Comparison of ENCODE assay signal across 23 mouse cellular contexts in the genomic region with DNA sequence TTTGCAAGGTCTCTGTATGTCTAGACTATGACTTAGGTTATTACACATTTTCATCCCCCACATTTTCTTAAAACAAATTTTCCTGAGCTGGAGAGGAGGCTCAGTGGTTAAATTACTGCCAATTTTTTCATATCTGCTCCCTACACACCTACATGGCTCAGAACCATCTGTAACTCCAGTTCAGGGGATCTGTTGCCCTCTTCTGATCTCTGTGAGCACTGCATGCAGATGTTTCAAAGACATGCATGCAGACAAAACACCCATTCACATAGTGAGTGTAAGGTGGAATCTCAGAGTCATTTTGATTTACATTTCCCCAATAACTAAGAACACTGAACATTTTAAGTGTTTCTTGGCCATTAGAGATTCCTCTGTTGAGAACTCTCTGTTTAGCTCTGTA. TPM values are rescaled to one million over a fixed set of nuclear protein-coding genes. Genes with fewer than 3 reads are reported as not detected.
DNase-seq lines count a peak whose midpoint lies in the region; ATAC-seq and TF ChIP-seq lines count a peak whose summit lies in the region.
"Had no signal": no experiment of that assay in that cellular context is flagged by ENCODE, and none has a peak within 500 bp of the region (broad histone marks: within the 10 kb centered on the region; RNA-seq: fewer than 3 reads in every experiment).

No protein-coding gene starts in this region.

- H3K4me1 ChIP-seq in heart, postnatal 0 days (ENCODE audit: control insufficient read depth, insufficient read depth) = no peaks in the 10 kb centered on the region
- H3K4me1 ChIP-seq in liver, postnatal 0 days (ENCODE audit: insufficient read depth) = no peaks in the 10 kb centered on the region
- H3K4me1 ChIP-seq: forebrain, embryonic 15.5 days; neural tube, embryonic 13.5 days had no signal

- no peak for ATAC-seq in heart, postnatal 0 days (ENCODE audit: insufficient read depth, low read depth)
- no peak for ATAC-seq in liver, postnatal 0 days
- ATAC-seq: forebrain, embryonic 15.5 days; hindbrain, postnatal 0 days had no signal

- no peak overlapping the region for H3K4me3 ChIP-seq in heart, postnatal 0 days (ENCODE audit: low read depth, low read length)
- H3K4me3 ChIP-seq in liver, postnatal 0 days (ENCODE audit: low read depth, low read length) = no peak overlapping the region
- H3K4me3 ChIP-seq: forebrain, embryonic 15.5 days; neural tube, embryonic 13.5 days had no signal

- no peak for DNase-seq in heart, postnatal 0 days (ENCODE audit: low spot score)
- no peak for DNase-seq in heart, postnatal 10 days
- no peak for DNase-seq in liver, postnatal 0 days
- no peak for DNase-seq in liver
- DNase-seq in ES-CJ7 (ENCODE audit: low read depth, low spot score) = peak; percentile 32
- DNase-seq in embryo, embryonic 10.5 days (ENCODE audit: low spot score) = peak; percentile 22
- DNase-seq in testis, postnatal 10 days (ENCODE audit: low spot score) = no peak
- no peak for DNase-seq in B cell, adult 2 months
- DNase-seq: heart, postnatal 36 days; kidney, postnatal 25 days; right cerebral cortex, postnatal 25 days had no signal

- no peaks in the 10 kb centered on the region for H3K27me3 ChIP-seq in heart, postnatal 0 days (ENCODE audit: control insufficient read depth, insufficient read depth, low read length)
- H3K27me3 ChIP-seq in liver, postnatal 0 days (ENCODE audit: insufficient read depth, low read length) = no peaks in the 10 kb centered on the region
- H3K27me3 ChIP-seq: forebrain, embryonic 15.5 days; neural tube, embryonic 13.5 days had no signal

- H3K36me3 ChIP-seq in heart, postnatal 0 days (replicated peaks; ENCODE audit: control insufficient read depth, insufficient read depth, low read length) = no peaks in the 10 kb centered on the region
- H3K36me3 ChIP-seq in liver, postnatal 0 days (replicated peaks; ENCODE audit: insufficient read depth, low read length) = no peaks in the 10 kb centered on the region
- H3K36me3 ChIP-seq: forebrain, embryonic 15.5 days; neural tube, embryonic 13.5 days had no signal

- intact Hi-C loops in heart, postnatal 10 days (cut with DNase I) = no loop called here

- no peaks in the 10 kb centered on the region for H3K9me3 ChIP-seq in heart, postnatal 0 days (replicated peaks; ENCODE audit: control insufficient read depth, low read length)
- no peaks in the 10 kb centered on the region for H3K9me3 ChIP-seq in liver, postnatal 0 days (ENCODE audit: low read length)
- H3K9me3 ChIP-seq: forebrain, embryonic 15.5 days; neural tube, embryonic 13.5 days had no signal

- no peak overlapping the region for H3K4me2 ChIP-seq in heart, postnatal 0 days (ENCODE audit: low read depth, low read length)
- no peak overlapping the region for H3K4me2 ChIP-seq in liver, postnatal 0 days (ENCODE audit: low read depth, low read length)
- H3K4me2 ChIP-seq: forebrain, embryonic 15.5 days; liver, embryonic 11.5 days; neural tube, embryonic 13.5 days had no signal

- TF ChIP-seq EP300 in heart, postnatal 0 days (IDR thresholded peaks at IDR 0.05; ENCODE audit: low read depth) = no peak
- TF ChIP-seq EP300 in liver, postnatal 0 days (IDR thresholded peaks at IDR 0.05; ENCODE audit: low read depth) = no peak

- H3K9ac ChIP-seq in heart, postnatal 0 days (replicated peaks; ENCODE audit: low read depth, low read length) = no peak overlapping the region
- H3K9ac ChIP-seq in liver, postnatal 0 days (replicated peaks) = no peak overlapping the region
- H3K9ac ChIP-seq: forebrain, embryonic 15.5 days; neural tube, embryonic 13.5 days had no signal

- H3K27ac ChIP-seq in heart, postnatal 0 days (ENCODE audit: low read depth) = no peak overlapping the region
- H3K27ac ChIP-seq in liver, postnatal 0 days (ENCODE audit: low read depth) = no peak overlapping the region
- H3K27ac ChIP-seq: forebrain, embryonic 15.5 days; hindbrain, postnatal 0 days; macrophage; neural tube, embryonic 13.5 days had no signal

- peak; percentile 27 for TF ChIP-seq CTCF in heart, postnatal 0 days (IDR thresholded peaks at IDR 0.05; ENCODE audit: low read depth)
- TF ChIP-seq CTCF in liver, postnatal 0 days (IDR thresholded peaks at IDR 0.05; ENCODE audit: low read depth) = peak; percentile 42

RNA-seq across cellular contexts. Expression of a gene that starts 8.2 kb away (rescaled TPM):
- total RNA-seq in heart, postnatal 0 days (2014; rRNA removed; ENCODE audit: low replicate concordance) = not detected in 2 replicates
- polyA plus RNA-seq in heart, postnatal 0 days (2015; fragmentation: Nextera tagmentation; extraction: Ambion mirVana) = not detected in 2 replicates
- total RNA-seq in heart, postnatal 10 days (2021) = not detected
- not detected in 2 replicates for polyA plus RNA-seq in liver, postnatal 0 days (2015; fragmentation: Nextera tagmentation; extraction: Ambion mirVana)
- total RNA-seq: gastrocnemius, adult 8-10 months; heart, postnatal 36 days; hindbrain, postnatal 0 days; layer of hippocampus, postnatal 10 days; left cerebral cortex, postnatal 25 days; monocyte, adult 5-6 weeks had no signal
- polyA plus RNA-seq: cortical plate, adult 2 months; forebrain, embryonic 15.5 days; hindbrain, postnatal 0 days; macrophage; thymus, postnatal 0 days had no signal

RNA-seq across cellular contexts. Expression of a gene that starts 38.1 kb away (rescaled TPM):
- total RNA-seq in heart, postnatal 0 days (2014; rRNA removed; ENCODE audit: low replicate concordance) = not detected in 2 replicates
- not detected in 2 replicates for polyA plus RNA-seq in heart, postnatal 0 days (2015; fragmentation: Nextera tagmentation; extraction: Ambion mirVana)
- total RNA-seq in heart, postnatal 10 days (2021) = not detected
- polyA plus RNA-seq in liver, postnatal 0 days (2015; fragmentation: Nextera tagmentation; extraction: Ambion mirVana) = 0.05 TPM in 1 of 2 replicates, not detected in the other
- total RNA-seq: adrenal gland, postnatal 4 days; gastrocnemius, adult 8-10 months; heart, postnatal 36 days; hindbrain, postnatal 0 days; layer of hippocampus, postnatal 10 days; left cerebral cortex, postnatal 25 days; monocyte, adult 5-6 weeks had no signal
- polyA plus RNA-seq: cortical plate, adult 2 months; forebrain, embryonic 15.5 days; liver, embryonic 11.5 days; macrophage; neural tube, embryonic 13.5 days had no signal

Comparison
In these comparisons a context has a peak if more than half of its experiments do, and no peak if none do; other contexts are left out.
1. DNase-seq: peak in ES-CJ7 (single experiment) and embryo, embryonic 10.5 days (single experiment); none in heart, postnatal 0 days (single experiment), heart, postnatal 10 days (0 of 2), liver, postnatal 0 days (single experiment), liver (single experiment), testis, postnatal 10 days (single experiment) and B cell, adult 2 months (0 of 2).